Mouse (Mus musculus): ENCODE data around the gene Runx3. TPM values are rescaled to one million over a fixed set of nuclear protein-coding genes. Genes with fewer than 3 reads are reported as not detected.

The Runx3 gene
- polyA plus RNA-seq, 1 experiment from 2014 or later: 0.04 TPM

DNA sequence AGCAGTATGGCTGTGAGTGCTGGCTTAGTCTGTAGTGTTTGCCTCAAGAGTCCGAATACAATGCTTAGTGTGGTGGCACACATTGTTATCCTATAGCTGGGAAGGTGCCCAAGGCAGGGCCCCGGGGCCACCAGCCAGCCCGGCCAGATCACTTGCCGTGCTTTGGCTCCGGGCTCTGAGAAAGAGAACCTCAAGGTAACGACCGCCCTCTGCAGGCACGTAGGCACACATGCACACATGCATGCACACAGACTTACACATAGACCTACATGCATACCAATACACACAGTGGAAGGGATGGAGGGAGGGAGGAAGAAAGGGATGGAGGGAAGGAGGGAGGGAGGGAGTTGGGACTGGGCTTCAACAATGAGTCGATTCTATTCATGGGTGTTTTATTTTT, 2.6 kb upstream of the Runx3 start:
- WGBS: 94% methylated on average over 9 of the region's 9 CpGs
- no peaks in the 10 kb centered on the region for H3K27me3 ChIP-seq (ENCODE audit: low read depth, poor library complexity, severe bottlenecking)
- DNase-seq (ENCODE audit: low spot score): no peak
- H3K36me3 ChIP-seq: no peaks in the 10 kb centered on the region
- H3K27ac ChIP-seq (replicated peaks): no peak overlapping the region
- H3K4me1 ChIP-seq: peaks cover 22% of the 10 kb centered on the region
- H3K4me3 ChIP-seq: no peak overlapping the region
- 0 out of 2 replicates have a peak, but pooled peaks cover 2% of the 10 kb centered on the region for H3K9me3 ChIP-seq (replicated peaks)

GRCm38 (mm10) chr4:135118855-135119474, 1.5 kb upstream of the Runx3 start:
- 87% methylated on average over 12 of the region's 12 CpGs for WGBS
- H3K36me3 ChIP-seq: no peaks in the 10 kb centered on the region
- no peak overlapping the region for H3K4me3 ChIP-seq
- H3K27ac ChIP-seq (replicated peaks): no peak overlapping the region
- no peak for DNase-seq (ENCODE audit: low spot score)
- H3K27me3 ChIP-seq (ENCODE audit: low read depth, poor library complexity, severe bottlenecking): no peaks in the 10 kb centered on the region
- H3K9me3 ChIP-seq (replicated peaks): no peaks in the 10 kb centered on the region
- peaks cover 22% of the 10 kb centered on the region for H3K4me1 ChIP-seq

DNA sequence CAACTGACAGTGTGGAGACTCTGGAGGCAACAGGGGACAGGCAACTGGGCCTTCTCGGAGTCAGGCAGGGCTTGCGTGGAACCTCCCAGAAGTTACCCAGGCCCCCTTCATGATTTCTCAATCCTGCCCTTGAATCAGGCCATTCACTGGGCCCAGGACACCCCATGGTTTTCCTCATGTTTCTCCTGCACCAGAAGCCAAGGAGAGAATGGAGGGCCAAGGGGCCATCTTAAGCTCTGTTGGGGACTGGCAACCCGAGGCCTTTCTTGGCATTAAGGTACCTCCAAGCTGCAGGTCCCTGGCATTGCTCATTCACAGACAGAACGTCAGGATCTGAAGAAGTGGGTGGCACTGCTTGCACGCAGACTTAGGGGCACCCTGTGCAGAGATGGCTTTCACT, 3.3 kb downstream of the Runx3 start:
- Histone ChIP-seq H3K36me3 (no peaks in the 10 kb centered on the region), H3K27ac (replicated peaks) (no peak overlapping the region), H3K9me3 (replicated peaks) (no peaks in the 10 kb centered on the region), H3K27me3 (ENCODE audit: low read depth, poor library complexity, severe bottlenecking) (peaks cover 19% of the 10 kb centered on the region), H3K4me1 (peaks cover 11% of the 10 kb centered on the region), H3K4me3 (no peak overlapping the region)
- DNase-seq (ENCODE audit: low spot score): no peak
- WGBS: 87% methylated on average over 5 of the region's 5 CpGs

DNA sequence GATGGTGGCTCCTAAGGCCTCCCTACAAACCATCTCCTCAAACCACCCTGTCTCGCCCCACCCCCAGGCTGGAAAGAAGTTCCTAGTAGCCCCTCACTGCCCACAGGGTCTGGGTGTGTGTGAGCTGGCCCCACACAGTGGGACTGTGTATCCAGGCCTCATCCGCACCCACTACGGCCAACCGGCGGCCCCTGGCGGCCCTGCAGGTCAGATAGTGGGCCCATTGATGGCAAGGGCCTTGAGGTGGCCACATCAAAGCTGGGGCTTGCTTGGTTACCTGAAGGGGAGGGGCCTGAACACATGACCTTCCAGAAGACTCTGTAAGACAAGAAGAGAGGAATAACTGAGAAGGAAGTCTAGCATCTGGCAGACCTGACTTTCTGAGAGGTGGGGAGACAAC, 4.3 kb downstream of the Runx3 start:
- DNase-seq (ENCODE audit: low spot score): no peak
- H3K4me3 ChIP-seq: no peak overlapping the region
- no peak overlapping the region for H3K27ac ChIP-seq (replicated peaks)
- 94% methylated on average over 6 of the region's 6 CpGs for WGBS
- H3K27me3 ChIP-seq (ENCODE audit: low read depth, poor library complexity, severe bottlenecking): peaks cover 29% of the 10 kb centered on the region
- H3K4me1 ChIP-seq: peaks cover 19% of the 10 kb centered on the region
- no peaks in the 10 kb centered on the region for H3K36me3 ChIP-seq
- no peaks in the 10 kb centered on the region for H3K9me3 ChIP-seq (replicated peaks)

DNA sequence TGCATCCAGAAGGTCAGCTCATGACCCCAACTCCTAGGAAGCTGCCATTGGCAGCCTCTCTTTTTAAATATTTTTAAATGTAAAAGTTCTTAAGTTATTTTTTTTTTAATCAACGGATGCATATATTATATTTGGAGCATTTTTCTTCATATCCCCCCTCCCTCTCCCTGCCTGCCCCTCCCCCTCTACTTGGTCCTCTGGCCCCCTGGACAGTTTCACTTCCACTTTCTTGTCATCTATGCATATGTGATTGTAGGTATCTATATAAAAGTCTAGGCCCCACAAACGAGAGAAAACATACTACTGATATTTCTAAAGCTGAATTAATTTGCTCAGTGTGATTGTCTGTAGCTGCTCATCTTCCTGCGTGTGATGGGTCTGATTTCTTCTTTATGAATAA, 4.7 kb downstream of the Runx3 start:
- Histone ChIP-seq H3K36me3 (no peaks in the 10 kb centered on the region), H3K4me1 (peaks cover 19% of the 10 kb centered on the region), H3K9me3 (replicated peaks) (no peaks in the 10 kb centered on the region), H3K27ac (replicated peaks) (no peak overlapping the region), H3K4me3 (no peak overlapping the region), H3K27me3 (ENCODE audit: low read depth, poor library complexity, severe bottlenecking) (peaks cover 33% of the 10 kb centered on the region)
- no peak for DNase-seq (ENCODE audit: low spot score)
- WGBS: 89% methylated on average over 3 of the region's 3 CpGs

- peaks cover 45% of the 10 kb centered on the region for H3K27me3 ChIP-seq (ENCODE audit: low read depth, poor library complexity, severe bottlenecking)
- H3K9me3 ChIP-seq (replicated peaks): no peaks in the 10 kb centered on the region
- no peak overlapping the region for H3K27ac ChIP-seq (replicated peaks)
- DNase-seq (ENCODE audit: low spot score): no peak
- whole genome bisulfite sequencing: 69% methylated on average over 5 of the region's 5 CpGs
- H3K4me1 ChIP-seq: peaks cover 16% of the 10 kb centered on the region
- H3K4me3 ChIP-seq: no peak overlapping the region
- H3K36me3 ChIP-seq: no peaks in the 10 kb centered on the region
Measured at GRCm38 (mm10) chr4:135126385-135126784, 5.9 kb downstream of the Runx3 start.

GRCm38 (mm10) chr4:135128841-135129520, 8.5 kb downstream of the Runx3 start:
- peak; percentile 56 for DNase-seq (ENCODE audit: low spot score)
- no peaks in the 10 kb centered on the region for H3K9me3 ChIP-seq (replicated peaks)
- 23% methylated on average over 22 of the region's 22 CpGs for WGBS
- peaks cover 12% of the 10 kb centered on the region for H3K4me1 ChIP-seq
- peak overlapping the region; percentile 59; the same call in 1 of the 2 replicates for H3K27ac ChIP-seq (replicated peaks)
- peaks cover 46% of the 10 kb centered on the region for H3K27me3 ChIP-seq (ENCODE audit: low read depth, poor library complexity, severe bottlenecking)
- H3K4me3 ChIP-seq: peak overlapping the region; percentile 49
- no peaks in the 10 kb centered on the region for H3K36me3 ChIP-seq

DNA sequence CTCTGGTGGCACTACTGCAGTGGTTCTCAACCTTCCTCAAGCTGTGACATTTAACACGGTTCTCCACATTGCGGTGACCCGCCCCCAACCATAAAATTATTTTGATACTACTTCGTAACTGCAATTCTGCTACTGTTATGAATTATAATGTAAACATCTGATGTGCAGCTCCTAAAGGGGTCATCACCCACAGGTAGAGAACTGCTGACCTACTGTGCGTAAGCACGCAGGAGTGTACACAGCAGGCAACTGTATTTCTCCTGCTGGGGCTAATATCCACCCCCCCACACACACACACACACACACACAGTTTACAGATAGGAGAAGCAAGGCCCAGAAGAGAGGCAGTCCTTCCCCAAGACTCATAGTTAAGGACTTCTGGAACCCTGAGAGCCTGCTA, 9.7 kb downstream of the Runx3 start:
- Histone ChIP-seq H3K27me3 (ENCODE audit: low read depth, poor library complexity, severe bottlenecking) (peaks cover 58% of the 10 kb centered on the region), H3K4me1 (peaks cover 12% of the 10 kb centered on the region), H3K9me3 (replicated peaks) (no peaks in the 10 kb centered on the region), H3K27ac (replicated peaks) (no peak overlapping the region), H3K36me3 (no peaks in the 10 kb centered on the region), H3K4me3 (no peak overlapping the region)
- WGBS: 89% methylated on average over 6 of the region's 6 CpGs
- DNase-seq (ENCODE audit: low spot score): no peak

- H3K27me3 ChIP-seq (ENCODE audit: low read depth, poor library complexity, severe bottlenecking): peaks cover 67% of the 10 kb centered on the region
- WGBS: 80% methylated on average over 6 of the region's 6 CpGs
- H3K4me1 ChIP-seq: peaks cover 12% of the 10 kb centered on the region
- H3K27ac ChIP-seq (replicated peaks): no peak overlapping the region
- DNase-seq (ENCODE audit: low spot score): no peak
- H3K9me3 ChIP-seq (replicated peaks): no peaks in the 10 kb centered on the region
- no peak overlapping the region for H3K4me3 ChIP-seq
- no peaks in the 10 kb centered on the region for H3K36me3 ChIP-seq
Measured at GRCm38 (mm10) chr4:135131145-135131544, 10.7 kb downstream of the Runx3 start.

GRCm38 (mm10) chr4:135132797-135133196, 12.3 kb downstream of the Runx3 start:
- Histone ChIP-seq H3K27ac (replicated peaks) (no peak overlapping the region), H3K4me3 (no peak overlapping the region), H3K27me3 (ENCODE audit: low read depth, poor library complexity, severe bottlenecking) (peaks cover 72% of the 10 kb centered on the region), H3K36me3 (no peaks in the 10 kb centered on the region), H3K9me3 (replicated peaks) (no peaks in the 10 kb centered on the region), H3K4me1 (peaks cover 12% of the 10 kb centered on the region)
- WGBS: 92% methylated on average over 12 of the region's 12 CpGs
- no peak for DNase-seq (ENCODE audit: low spot score)

DNA sequence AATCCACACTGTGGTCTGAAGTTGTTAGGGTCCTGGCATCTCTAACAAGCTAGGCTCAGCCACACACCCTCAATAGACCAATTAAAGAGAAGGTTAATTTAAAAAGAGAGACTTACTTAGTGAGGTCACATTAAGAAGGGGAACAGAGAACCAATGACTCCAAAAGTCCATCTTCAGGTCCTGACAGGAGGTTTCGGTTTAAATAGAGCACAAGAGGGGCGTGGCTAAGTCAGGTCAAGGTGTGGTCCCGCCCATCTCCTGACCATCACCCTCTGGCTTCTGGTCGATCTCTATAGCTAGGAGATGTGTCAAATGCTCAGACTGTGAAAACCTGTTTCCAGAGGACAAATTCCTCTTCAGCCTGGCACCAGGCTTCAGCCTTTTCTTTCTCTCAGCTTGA, 13.3 kb downstream of the Runx3 start:
- Histone ChIP-seq H3K4me1 (peaks cover 9% of the 10 kb centered on the region), H3K9me3 (replicated peaks) (no peaks in the 10 kb centered on the region), H3K36me3 (no peaks in the 10 kb centered on the region), H3K27ac (replicated peaks) (no peak overlapping the region), H3K4me3 (no peak overlapping the region), H3K27me3 (ENCODE audit: low read depth, poor library complexity, severe bottlenecking) (peaks cover 72% of the 10 kb centered on the region)
- 67% methylated on average over 4 of the region's 4 CpGs for WGBS
- no peak for DNase-seq (ENCODE audit: low spot score)

DNA sequence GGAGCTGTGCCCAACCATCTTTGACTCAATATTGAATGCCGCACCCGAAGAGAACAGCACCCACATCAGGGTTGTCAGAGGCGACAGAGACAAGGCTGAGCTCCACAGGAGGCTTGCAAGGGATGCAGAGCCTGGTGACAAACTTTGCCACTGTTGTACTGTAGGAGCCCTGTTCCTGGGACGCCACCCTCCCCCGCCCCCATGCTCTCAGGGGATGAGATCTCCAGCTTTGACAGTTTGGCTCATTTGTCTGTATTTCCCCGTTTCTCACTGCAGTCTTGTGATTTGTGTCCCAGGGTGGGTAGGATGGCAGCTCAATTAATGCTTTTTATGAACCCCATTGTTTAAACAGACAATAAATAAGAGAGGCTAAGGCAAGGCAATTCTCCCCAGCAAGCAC, 14.9 kb downstream of the Runx3 start:
- 71% methylated on average over 6 of the region's 6 CpGs for WGBS
- H3K27me3 ChIP-seq (ENCODE audit: low read depth, poor library complexity, severe bottlenecking): peaks cover 72% of the 10 kb centered on the region
- DNase-seq (ENCODE audit: low spot score): no peak

GRCm38 (mm10) chr4:135136202-135136601, 15.8 kb downstream of the Runx3 start:
- H3K36me3 ChIP-seq: no peaks in the 10 kb centered on the region
- 62% methylated on average over 8 of the region's 8 CpGs for WGBS
- H3K9me3 ChIP-seq (replicated peaks): no peaks in the 10 kb centered on the region
- H3K27ac ChIP-seq (replicated peaks): no peak overlapping the region
- H3K4me1 ChIP-seq: peaks cover 8% of the 10 kb centered on the region
- H3K27me3 ChIP-seq (ENCODE audit: low read depth, poor library complexity, severe bottlenecking): peaks cover 72% of the 10 kb centered on the region
- no peak overlapping the region for H3K4me3 ChIP-seq
- DNase-seq (ENCODE audit: low spot score): no peak

More for the DNA sequence above, 14.9 kb downstream of the Runx3 start:
- Histone ChIP-seq H3K9me3 (replicated peaks) (no peaks in the 10 kb centered on the region), H3K36me3 (no peaks in the 10 kb centered on the region), H3K4me3 (no peak overlapping the region), H3K4me1 (peaks cover under 1% of the 10 kb centered on the region; the same call in 1 of the 2 replicates), H3K27ac (replicated peaks) (no peak overlapping the region)

Data from midbrain, embryonic 10.5 days (tissue).